Mouse (Mus musculus) limb, embryonic 12.5 days (tissue): ENCODE measurements around the gene Gm17949. TPM values are rescaled to one million over a fixed set of nuclear protein-coding genes. Genes with fewer than 3 reads are reported as not detected.

ENCODE experiments used
- ATAC-seq: fragments of 200-750 bp; cut with Nextera tagmentation; 2 replicates; pipeline ENCODE4 v1.8.0; 2017; ENCODE audit warnings: low read depth, moderate TSS enrichment; ENCODE audit not compliant: insufficient number of reproducible peaks, insufficient read depth, low FRiP score, low TSS enrichment
- H3K27ac ChIP-seq: fragments of 300-500 bp; sonication (generic); 2 replicates; pipeline ENCODE4 v1.5.1; 2016; ENCODE audit warnings: mild to moderate bottlenecking, moderate library complexity
- H3K27me3 ChIP-seq: fragments of 300-500 bp; sonication (generic); 2 replicates; pipeline ENCODE4 v1.6.1; 2016; ENCODE audit warnings: mild to moderate bottlenecking, moderate library complexity
- H3K36me3 ChIP-seq: fragments of 300-500 bp; sonication (generic); 2 replicates; pipeline ENCODE4 v1.6.1; 2016; ENCODE audit warnings: mild to moderate bottlenecking, moderate library complexity
- H3K4me1 ChIP-seq: fragments of 300-500 bp; sonication (generic); replicated peaks from 2 replicates; pipeline ENCODE4 v1.6.1; 2016
- H3K4me2 ChIP-seq: fragments of 300-500 bp; sonication (generic); 2 replicates; pipeline ENCODE4 v1.6.1; 2016; ENCODE audit warnings: mild to moderate bottlenecking, moderate library complexity
- H3K4me3 ChIP-seq: fragments of 300-500 bp; sonication (generic); replicated peaks from 2 replicates; pipeline ENCODE4 v1.5.1; 2016; ENCODE audit warnings: mild to moderate bottlenecking
- H3K9ac ChIP-seq: fragments of 300-500 bp; sonication (generic); replicated peaks from 2 replicates; pipeline ENCODE4 v1.6.1; 2016; ENCODE audit warnings: mild to moderate bottlenecking, moderate library complexity
- H3K9me3 ChIP-seq: fragments of 300-500 bp; sonication (generic); 2 replicates; pipeline ENCODE4 v1.6.1; 2016; ENCODE audit warnings: mild to moderate bottlenecking, moderate library complexity
- WGBS: fragments of 180-500 bp; shearing (Covaris S2); methylation state at CpG from one replicate; pipeline ENCODE4 v1.1.7; 2016; 5-methylcytosine and 5-hydroxymethylcytosine counted together
- polyA plus RNA-seq: library from polyadenylated mRNA; unstranded; fragments of >200 nt; fragmentation: Nextera tagmentation; extraction: Ambion mirVana; gene quantifications from 2 replicates; pipeline ENCODE4 v1.2.1, GENCODE M21; 2016

Gene Gm17949
- polyA plus RNA-seq = 0.24 TPM in 1 of 2 replicates, not detected in the other

DNA sequence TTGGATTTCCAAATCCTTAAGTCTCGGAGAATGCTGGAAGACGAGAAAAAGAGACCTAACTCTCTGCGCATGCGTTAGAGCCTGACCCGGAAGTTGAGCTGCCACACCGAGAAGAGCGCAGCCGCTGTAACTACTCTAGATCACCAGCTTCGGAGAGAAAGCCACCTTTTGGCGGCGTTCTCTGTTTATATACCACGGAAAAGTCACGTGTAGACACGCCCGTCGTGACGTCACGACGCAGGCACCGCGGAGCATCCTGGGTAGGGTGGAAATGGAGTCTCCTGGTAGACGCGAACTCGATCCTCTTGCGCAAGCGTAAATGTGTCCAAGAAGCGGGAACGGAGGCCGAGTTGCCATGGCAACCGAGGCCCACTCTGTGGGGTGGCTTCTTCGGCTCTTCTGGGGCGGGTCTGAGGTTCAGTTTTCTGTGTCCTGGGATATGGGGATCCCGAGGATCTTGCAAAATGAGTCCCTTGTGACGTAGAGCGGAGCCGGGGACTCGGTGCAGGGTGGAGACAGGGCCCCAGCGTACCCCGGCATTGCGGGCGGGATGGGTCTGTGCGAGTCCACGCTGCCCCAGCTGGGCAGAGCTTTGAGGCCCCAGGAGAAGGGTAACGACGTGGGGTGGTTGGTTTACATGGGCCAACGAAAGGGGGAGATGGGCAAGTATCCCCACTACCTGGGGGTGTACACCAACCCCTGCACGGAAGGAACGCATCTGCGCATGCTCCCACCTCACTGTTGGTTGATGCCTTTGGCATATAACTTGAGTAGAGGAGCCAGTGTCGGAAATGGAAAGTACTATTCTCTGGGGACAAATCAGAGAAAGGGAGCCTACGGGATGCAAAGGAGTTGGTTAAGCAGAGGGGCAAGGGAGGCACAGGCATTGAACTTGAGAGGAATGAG, at the start of gene Gm17949, which contains the start of gene Gtf2f1:
Gene Gm17949 (plus strand): TSS at position 234 of the 906 bp plus-strand sequence.
Gene Gtf2f1 (minus strand): TSS at position 53 of the 906 bp plus-strand sequence.
- H3K4me3 ChIP-seq = peak within 1 kb of the TSS; percentile 71
- ATAC-seq = peak; percentile 90
- no peaks in the 10 kb centered on the region for H3K9me3 ChIP-seq
- H3K27me3 ChIP-seq = no peaks in the 10 kb centered on the region
- H3K4me1 ChIP-seq = peaks cover 17% of the 10 kb centered on the region
- under 1% methylated on average over 51 of the region's 51 CpGs for WGBS
- H3K9ac ChIP-seq = peak within 1 kb of the TSS; percentile 79
- peak within 1 kb of the TSS; percentile 93 for H3K27ac ChIP-seq
- peak within 1 kb of the TSS; percentile 93 for H3K4me2 ChIP-seq
- H3K36me3 ChIP-seq = peaks cover 31% of the 10 kb centered on the region

DNA sequence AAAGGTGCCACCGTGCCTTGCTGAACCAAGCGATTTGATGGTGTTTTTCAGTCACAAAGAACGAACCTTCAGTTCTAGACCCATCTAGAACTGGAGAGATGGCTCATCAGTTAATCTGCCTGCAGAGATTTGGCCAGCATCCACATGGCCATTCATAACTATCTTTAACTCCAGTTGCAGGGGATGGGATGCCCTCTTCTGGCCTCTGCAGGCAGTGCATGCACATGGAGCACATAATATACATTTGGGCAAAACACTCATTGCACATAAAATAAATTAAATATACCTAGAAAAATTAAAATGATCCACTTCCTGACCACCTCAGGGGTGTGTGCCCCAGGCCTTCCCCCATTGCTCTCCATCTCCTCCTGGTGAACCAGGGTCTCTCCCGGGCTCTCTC, 49.4 kb upstream of the Gm17949 start:
- Histone ChIP-seq H3K4me2 (no peak overlapping the region), H3K4me1 (0 out of 2 replicates have a peak, but pooled peaks cover 4% of the 10 kb centered on the region), H3K9me3 (no peaks in the 10 kb centered on the region), H3K36me3 (no peaks in the 10 kb centered on the region), H3K27me3 (peaks cover 6% of the 10 kb centered on the region; the same call in 1 of the 2 replicates), H3K27ac (no peak overlapping the region), H3K4me3 (no peak overlapping the region), H3K9ac (no peak overlapping the region)
- 93% methylated on average over 4 of the region's 4 CpGs for WGBS
- no peak for ATAC-seq

DNA sequence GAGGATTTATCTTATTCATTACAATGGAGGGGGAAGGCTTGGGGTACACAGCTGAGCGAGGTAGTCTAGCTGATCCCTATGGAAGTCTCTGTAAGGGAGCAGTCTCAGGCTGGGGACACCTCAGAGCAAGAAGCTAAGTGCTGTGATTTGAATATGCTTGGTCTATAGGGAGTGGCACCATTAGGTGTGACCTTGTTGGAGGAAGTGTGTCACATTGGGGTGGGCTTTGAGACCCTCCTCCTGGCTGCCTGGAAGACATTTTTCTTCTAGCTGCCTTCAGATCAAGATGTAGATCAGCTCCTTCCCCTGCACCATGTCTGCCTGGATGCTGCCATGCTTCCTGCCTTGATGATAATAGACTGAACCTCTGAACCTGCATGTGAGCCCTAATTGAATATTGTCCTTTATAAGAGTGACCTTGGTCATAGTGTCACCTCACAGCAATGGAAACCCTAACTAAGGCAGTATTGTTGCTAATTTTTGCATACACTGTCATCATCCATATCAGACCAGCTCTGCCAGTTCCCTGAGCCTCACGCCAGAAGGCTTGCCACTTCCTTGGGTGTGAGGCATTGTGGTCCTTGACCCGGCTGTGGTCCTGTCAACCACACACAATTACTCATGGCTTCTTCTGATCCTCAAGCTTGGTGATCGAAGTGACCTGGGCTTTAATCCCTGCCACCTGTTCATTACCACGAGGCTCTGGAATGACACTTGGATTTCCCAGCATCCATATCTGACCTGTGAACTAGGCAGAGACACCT, 48.4 kb upstream of the Gm17949 start:
- ATAC-seq = no peak
- Histone ChIP-seq H3K4me2 (no peak overlapping the region), H3K9me3 (no peaks in the 10 kb centered on the region), H3K9ac (no peak overlapping the region), H3K4me1 (0 out of 2 replicates have a peak, but pooled peaks cover 4% of the 10 kb centered on the region), H3K27me3 (peaks cover 6% of the 10 kb centered on the region; the same call in 1 of the 2 replicates), H3K36me3 (no peaks in the 10 kb centered on the region), H3K27ac (no peak overlapping the region), H3K4me3 (no peak overlapping the region)
- 75% methylated on average over 5 of the region's 5 CpGs for WGBS

DNA sequence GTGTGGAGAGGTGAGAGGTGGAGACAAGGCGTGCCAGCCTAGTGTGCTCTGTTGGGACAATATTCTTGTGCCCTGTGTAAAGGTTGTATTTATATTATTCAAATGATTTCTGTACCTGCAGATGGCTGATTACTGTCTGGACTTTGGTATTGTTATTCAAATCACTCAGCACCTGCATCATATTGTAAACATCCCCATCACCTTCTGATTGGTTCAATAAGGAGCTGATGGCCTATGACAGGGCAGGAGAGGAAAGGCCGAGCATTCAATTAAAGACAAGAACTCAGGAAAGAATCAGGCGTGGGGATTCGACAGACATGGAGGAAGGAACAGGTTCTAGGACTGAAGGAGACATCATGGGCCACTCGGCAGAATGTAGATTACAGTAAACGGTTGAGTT, 47.6 kb upstream of the Gm17949 start:
- Histone ChIP-seq H3K9me3 (no peaks in the 10 kb centered on the region), H3K36me3 (no peaks in the 10 kb centered on the region), H3K4me1 (no peaks in the 10 kb centered on the region), H3K9ac (no peak overlapping the region), H3K4me3 (no peak overlapping the region), H3K4me2 (no peak overlapping the region), H3K27ac (no peak overlapping the region), H3K27me3 (no peaks in the 10 kb centered on the region)
- WGBS = 77% methylated on average over 6 of the region's 6 CpGs
- no peak for ATAC-seq

DNA sequence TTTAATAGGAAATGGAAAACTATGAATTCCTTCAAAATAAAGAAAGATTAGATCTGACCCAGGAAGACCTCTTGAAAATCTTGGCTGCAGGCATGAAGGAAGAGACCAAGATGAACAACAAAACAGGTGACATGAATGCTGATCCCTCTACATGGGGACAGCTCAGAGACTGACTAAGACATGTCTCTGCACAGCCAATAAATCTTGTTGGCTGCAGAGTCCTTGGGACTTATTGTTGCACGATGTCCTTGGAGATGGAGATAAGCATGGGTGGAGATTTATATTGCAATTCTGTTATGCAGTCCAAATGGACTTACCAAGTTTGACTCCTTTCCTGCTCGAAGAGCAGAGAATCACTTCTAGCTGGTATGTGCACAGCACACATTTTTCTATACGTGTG, 41.9 kb upstream of the Gm17949 start:
- no peaks in the 10 kb centered on the region for H3K36me3 ChIP-seq
- H3K9ac ChIP-seq = no peak overlapping the region
- 61% methylated on average over 3 of the region's 3 CpGs for WGBS
- no peaks in the 10 kb centered on the region for H3K4me1 ChIP-seq
- no peak for ATAC-seq
- H3K4me2 ChIP-seq = no peak overlapping the region
- no peak overlapping the region for H3K4me3 ChIP-seq
- no peak overlapping the region for H3K27ac ChIP-seq
- no peaks in the 10 kb centered on the region for H3K9me3 ChIP-seq
- peaks cover 10% of the 10 kb centered on the region; the same call in 1 of the 2 replicates for H3K27me3 ChIP-seq

DNA sequence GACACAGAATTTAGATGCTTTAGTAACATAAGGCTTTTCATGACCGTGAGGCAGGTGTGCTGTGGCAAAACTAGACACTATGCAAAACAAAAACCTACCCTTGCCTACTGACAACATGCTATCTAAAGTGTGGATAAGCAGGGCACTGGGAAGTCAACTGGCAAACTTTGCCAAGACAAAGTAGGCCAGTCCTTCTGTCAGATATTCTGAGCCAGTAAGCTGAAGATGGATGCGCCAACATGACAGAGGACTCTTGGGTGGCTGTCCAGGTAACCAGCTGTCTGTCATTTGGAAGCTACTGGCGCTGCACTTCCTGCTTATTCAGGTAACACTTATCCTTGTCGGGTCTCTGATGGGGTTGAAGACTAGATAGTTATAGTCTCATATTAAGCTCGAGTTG, 41.2 kb upstream of the Gm17949 start:
- no peak overlapping the region for H3K4me2 ChIP-seq
- no peak overlapping the region for H3K9ac ChIP-seq
- WGBS = 62% methylated on average over 5 of the region's 5 CpGs
- ATAC-seq = no peak
- H3K4me3 ChIP-seq = no peak overlapping the region
- H3K4me1 ChIP-seq = no peaks in the 10 kb centered on the region
- no peaks in the 10 kb centered on the region for H3K9me3 ChIP-seq
- no peak overlapping the region for H3K27ac ChIP-seq
- peaks cover 10% of the 10 kb centered on the region; the same call in 1 of the 2 replicates for H3K27me3 ChIP-seq
- H3K36me3 ChIP-seq = no peaks in the 10 kb centered on the region

DNA sequence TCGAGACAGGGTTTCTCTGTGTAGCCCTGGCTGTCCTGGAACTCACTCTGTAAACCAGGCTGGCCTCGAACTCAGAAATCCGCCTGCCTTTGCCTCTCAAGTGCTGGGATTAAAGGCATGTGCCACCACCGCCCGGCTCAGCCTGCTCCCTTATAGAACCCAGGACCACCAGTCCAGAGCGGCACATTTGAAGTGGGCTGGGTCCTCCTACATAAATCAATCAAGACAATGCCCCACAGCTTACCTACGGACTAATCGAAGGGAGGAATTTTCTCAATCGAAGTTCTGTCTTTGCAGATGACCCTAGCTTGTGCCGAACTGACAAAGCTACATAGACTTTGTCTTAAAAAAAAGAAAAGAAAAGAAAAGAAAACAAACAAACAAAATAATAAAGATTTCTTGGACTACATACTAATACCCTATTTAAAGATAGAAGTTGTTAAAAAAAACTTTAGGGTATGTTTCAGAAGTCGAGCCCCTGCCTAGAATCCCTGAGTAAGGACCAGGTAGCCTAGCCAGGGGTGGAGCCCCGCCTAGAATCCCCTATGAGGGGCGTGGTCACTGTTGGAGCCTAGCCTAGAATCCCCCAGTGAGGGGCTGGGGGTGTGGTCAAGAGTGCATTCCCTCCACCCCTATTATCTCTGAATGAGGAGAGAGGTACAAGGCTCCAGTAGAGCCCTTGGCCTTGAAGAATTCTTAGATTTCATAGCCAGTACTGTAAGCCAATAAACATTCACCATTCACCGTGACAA, 37.1 kb upstream of the Gm17949 start:
- Histone ChIP-seq H3K36me3 (no peaks in the 10 kb centered on the region), H3K27me3 (peaks cover 10% of the 10 kb centered on the region; the same call in 1 of the 2 replicates), H3K27ac (no peak overlapping the region), H3K4me3 (no peak overlapping the region), H3K9ac (no peak overlapping the region), H3K4me1 (no peaks in the 10 kb centered on the region), H3K4me2 (no peak overlapping the region), H3K9me3 (no peaks in the 10 kb centered on the region)
- no peak for ATAC-seq
- WGBS = 66% methylated on average over 13 of the region's 14 CpGs

DNA sequence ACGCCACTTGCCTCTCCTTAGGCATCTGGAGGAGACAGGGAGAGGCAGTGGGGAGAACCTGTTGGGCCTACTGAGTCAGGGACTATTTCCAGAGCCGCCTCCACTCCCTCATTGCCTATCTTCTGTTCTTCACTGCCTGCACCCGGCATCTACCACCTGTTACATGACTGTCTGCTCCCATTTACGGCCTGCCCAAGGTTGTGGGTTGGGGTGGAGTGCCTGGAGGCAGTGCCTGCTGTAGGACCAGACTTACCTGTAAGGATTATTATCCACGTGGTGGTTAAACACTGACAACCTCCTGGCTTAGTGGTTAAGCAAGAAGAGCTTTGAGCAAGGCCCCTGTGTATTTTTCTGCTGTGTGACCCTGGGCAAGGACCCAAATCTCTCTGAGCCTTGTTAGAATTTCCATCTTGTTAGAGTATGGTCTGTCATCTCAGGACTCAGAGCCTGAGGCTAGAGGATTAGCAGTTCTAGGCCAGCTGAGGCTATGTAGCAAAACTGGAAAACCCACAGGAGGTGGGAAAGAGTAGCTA, 36.5 kb upstream of the Gm17949 start:
- no peak overlapping the region for H3K4me2 ChIP-seq
- peaks cover 4% of the 10 kb centered on the region; the same call in 1 of the 2 replicates for H3K27me3 ChIP-seq
- H3K4me1 ChIP-seq = peaks cover 4% of the 10 kb centered on the region; the same call in 1 of the 2 replicates
- H3K36me3 ChIP-seq = no peaks in the 10 kb centered on the region
- 73% methylated on average over 5 of the region's 5 CpGs for WGBS
- no peak overlapping the region for H3K27ac ChIP-seq
- H3K9me3 ChIP-seq = no peaks in the 10 kb centered on the region
- H3K4me3 ChIP-seq = no peak overlapping the region
- ATAC-seq = no peak
- H3K9ac ChIP-seq = no peak overlapping the region

DNA sequence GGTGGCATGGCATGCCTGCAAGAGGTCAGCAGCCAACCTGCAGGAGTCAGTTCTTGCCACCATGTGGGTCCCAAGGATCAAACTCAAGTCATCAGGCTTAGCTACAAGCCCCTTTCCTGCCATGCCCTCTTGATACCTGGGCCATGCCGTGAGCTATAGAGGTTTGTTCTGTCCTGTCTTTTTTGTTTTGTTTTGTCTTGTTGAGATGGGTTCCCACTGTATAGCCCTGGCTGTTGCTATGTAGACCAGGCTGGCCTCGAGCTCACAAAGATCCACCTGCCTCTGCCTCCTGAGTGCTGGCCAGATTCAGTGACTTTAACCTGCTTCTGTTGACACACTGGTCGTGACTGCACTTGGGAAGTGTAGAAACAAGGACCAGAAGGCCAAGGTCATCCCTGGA, 35.9 kb upstream of the Gm17949 start:
- ATAC-seq = no peak
- Histone ChIP-seq H3K4me3 (no peak overlapping the region), H3K27ac (no peak overlapping the region), H3K27me3 (no peaks in the 10 kb centered on the region), H3K4me1 (peaks cover 4% of the 10 kb centered on the region; the same call in 1 of the 2 replicates), H3K4me2 (no peak overlapping the region), H3K9ac (no peak overlapping the region), H3K9me3 (no peaks in the 10 kb centered on the region), H3K36me3 (no peaks in the 10 kb centered on the region)
- 81% methylated on average over 3 of the region's 3 CpGs for WGBS

DNA sequence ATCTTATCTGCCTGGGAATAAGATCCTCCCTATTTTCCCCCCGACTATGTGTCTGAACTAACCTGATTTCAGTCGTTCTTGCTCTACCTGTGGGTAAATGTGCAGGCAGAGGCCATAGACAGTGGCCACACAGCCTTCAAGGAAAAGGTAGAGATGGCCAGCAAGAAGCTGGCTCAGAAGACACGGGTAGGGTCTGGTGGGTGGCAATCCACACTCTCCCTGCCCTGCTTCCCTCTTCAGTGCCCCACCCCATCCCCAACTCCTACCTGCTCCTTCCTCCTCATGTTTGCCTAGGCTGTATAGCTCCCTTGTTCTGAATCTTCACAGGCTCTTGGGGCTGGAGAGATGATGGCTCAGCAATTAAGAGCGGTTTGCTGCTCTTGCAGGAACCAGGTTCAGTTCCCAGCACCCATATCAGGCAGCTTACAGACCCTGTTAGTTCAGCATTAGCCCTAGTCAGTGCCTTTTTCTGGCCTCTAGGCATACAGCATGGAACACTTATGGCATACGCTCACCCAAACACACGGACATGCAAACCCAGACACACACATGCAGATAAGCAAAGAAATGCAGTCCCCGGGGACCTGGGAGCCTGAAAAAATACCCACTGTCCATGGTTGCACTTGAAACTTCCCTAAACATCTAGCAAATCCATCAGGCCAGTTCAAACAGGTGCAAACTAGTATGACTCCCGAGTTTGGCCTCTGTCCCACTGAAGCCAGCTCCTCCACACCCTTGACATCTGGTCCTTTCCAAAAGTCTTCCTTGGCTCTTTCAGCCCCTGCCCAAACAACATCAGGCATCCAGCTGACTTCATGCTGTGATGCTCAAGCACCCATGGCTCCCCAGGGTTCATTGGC, 34.5 kb upstream of the Gm17949 start:
- H3K27me3 ChIP-seq = no peaks in the 10 kb centered on the region
- no peak overlapping the region for H3K9ac ChIP-seq
- no peaks in the 10 kb centered on the region for H3K9me3 ChIP-seq
- no peaks in the 10 kb centered on the region for H3K36me3 ChIP-seq
- WGBS = 84% methylated on average over 8 of the region's 8 CpGs
- no peak for ATAC-seq
- no peak overlapping the region for H3K4me3 ChIP-seq
- no peak overlapping the region for H3K27ac ChIP-seq
- no peak overlapping the region for H3K4me2 ChIP-seq
- H3K4me1 ChIP-seq = peaks cover 4% of the 10 kb centered on the region; the same call in 1 of the 2 replicates
